Mouse (Mus musculus) retina, embryonic 14.5 days (tissue): ENCODE data around the gene Il1rl2.

ENCODE experiments used
- DNase-seq: peaks from one replicate; pipeline ENCODE4 v3.0.0-alpha.2; 2015; ENCODE audit warnings: low spot score

The Il1rl2 gene

GRCm38 (mm10) chr1:40324955-40325702 lies 719 bp downstream of the Il1rl2 start:
- peak; percentile 12 for DNase-seq

GRCm38 (mm10) chr1:40325711-40326327 lies 1.4 kb downstream of the Il1rl2 start:
- DNase-seq, result peak; percentile 25

- no peak for DNase-seq
Observed at GRCm38 (mm10) chr1:40327604-40328003, 3.2 kb downstream of the Il1rl2 start.

- DNase-seq, result no peak
Observed at GRCm38 (mm10) chr1:40329526-40329925, 5.1 kb downstream of the Il1rl2 start.

- no peak for DNase-seq
Observed at GRCm38 (mm10) chr1:40330181-40330580, 5.8 kb downstream of the Il1rl2 start.

- no peak for DNase-seq
Observed at GRCm38 (mm10) chr1:40339346-40339745, 14.9 kb downstream of the Il1rl2 start.

GRCm38 (mm10) chr1:40340102-40340501 lies 15.7 kb downstream of the Il1rl2 start:
- no peak for DNase-seq

- DNase-seq, result no peak
Observed at GRCm38 (mm10) chr1:40352158-40352903, 27.9 kb downstream of the Il1rl2 start.

- no peak for DNase-seq
Observed at GRCm38 (mm10) chr1:40352904-40353286, 28.5 kb downstream of the Il1rl2 start.

- no peak for DNase-seq
Observed at GRCm38 (mm10) chr1:40354665-40355064, 30.3 kb downstream of the Il1rl2 start.

- DNase-seq, result no peak
Observed at GRCm38 (mm10) chr1:40355431-40355843, 31.0 kb downstream of the Il1rl2 start.

GRCm38 (mm10) chr1:40355904-40356521 lies 31.6 kb downstream of the Il1rl2 start:
- no peak for DNase-seq

- DNase-seq, result no peak
Observed at GRCm38 (mm10) chr1:40357921-40358320, 33.5 kb downstream of the Il1rl2 start.

- no peak for DNase-seq
Observed at GRCm38 (mm10) chr1:40358351-40358750, 33.9 kb downstream of the Il1rl2 start.

GRCm38 (mm10) chr1:40358771-40359181 lies 34.4 kb downstream of the Il1rl2 start:
- DNase-seq, result no peak

- DNase-seq, result no peak
Observed at GRCm38 (mm10) chr1:40359731-40360130, 35.3 kb downstream of the Il1rl2 start.

- DNase-seq, result no peak
Observed at GRCm38 (mm10) chr1:40360969-40361368, 36.6 kb downstream of the Il1rl2 start.

GRCm38 (mm10) chr1:40361596-40361995 lies 37.2 kb downstream of the Il1rl2 start:
- no peak for DNase-seq

- DNase-seq, result no peak
Observed at GRCm38 (mm10) chr1:40362784-40363183, 38.4 kb downstream of the Il1rl2 start.

- DNase-seq, result no peak
Observed at GRCm38 (mm10) chr1:40372951-40373350, 48.5 kb downstream of the Il1rl2 start.

GRCm38 (mm10) chr1:40375148-40375547 lies 50.7 kb downstream of the Il1rl2 start:
- DNase-seq, result no peak

- peak; percentile 44 for DNase-seq
Observed at GRCm38 (mm10) chr1:40376745-40377144, 52.3 kb downstream of the Il1rl2 start.
